Mouse (Mus musculus): ENCODE measurements around the gene Ttc22. TPM values are rescaled to one million over a fixed set of nuclear protein-coding genes. Genes with fewer than 3 reads are reported as not detected.

Gene Ttc22
- polyA plus RNA-seq, 1 experiment from 2014 or later = 0.62 TPM

GRCm38 (mm10) chr4:106618898-106619297 is 3.3 kb upstream of the Ttc22 start:
- Histone ChIP-seq H3K9ac (replicated peaks) (no peak overlapping the region), H3K9me3 (no peaks in the 10 kb centered on the region), H3K4me1 (peaks cover 11% of the 10 kb centered on the region), H3K4me3 (no peak overlapping the region), H3K27ac (replicated peaks) (no peak overlapping the region), H3K36me3 (no peaks in the 10 kb centered on the region), H3K27me3 (peaks cover 26% of the 10 kb centered on the region), H3K4me2 (replicated peaks) (no peak overlapping the region)
- WGBS = 87% methylated on average over 4 of the region's 4 CpGs
- no peak for ATAC-seq (replicated peaks)

- Histone ChIP-seq H3K36me3 (no peaks in the 10 kb centered on the region), H3K4me3 (no peak overlapping the region), H3K9me3 (no peaks in the 10 kb centered on the region), H3K4me1 (peaks cover 11% of the 10 kb centered on the region), H3K27ac (replicated peaks) (no peak overlapping the region), H3K9ac (replicated peaks) (no peak overlapping the region), H3K4me2 (replicated peaks) (no peak overlapping the region), H3K27me3 (peaks cover 31% of the 10 kb centered on the region)
- no peak for ATAC-seq (replicated peaks)
- WGBS = 71% methylated on average over 3 of the region's 3 CpGs
Measured at GRCm38 (mm10) chr4:106621428-106621827, 804 bp upstream of the Ttc22 start.

- H3K9ac ChIP-seq (replicated peaks) = no peak overlapping the region
- 0 out of 2 replicates have a peak, but pooled peaks cover 8% of the 10 kb centered on the region for H3K4me1 ChIP-seq
- no peak overlapping the region for H3K4me3 ChIP-seq
- H3K27ac ChIP-seq (replicated peaks) = no peak overlapping the region
- ATAC-seq (replicated peaks) = no peak
- no peaks in the 10 kb centered on the region for H3K36me3 ChIP-seq
- 42% methylated on average over 28 of the region's 28 CpGs for WGBS
- H3K9me3 ChIP-seq = no peaks in the 10 kb centered on the region
- H3K4me2 ChIP-seq (replicated peaks) = 0 out of 2 replicates have a peak overlapping the region, but pooled peaks have one; percentile 9
- peaks cover 31% of the 10 kb centered on the region for H3K27me3 ChIP-seq
Measured at GRCm38 (mm10) chr4:106622712-106623111, 480 bp downstream of the Ttc22 start.

GRCm38 (mm10) chr4:106624271-106624670 is 2.0 kb downstream of the Ttc22 start:
- Histone ChIP-seq H3K9me3 (no peaks in the 10 kb centered on the region), H3K36me3 (no peaks in the 10 kb centered on the region), H3K9ac (replicated peaks) (no peak overlapping the region), H3K27me3 (peaks cover 31% of the 10 kb centered on the region), H3K27ac (replicated peaks) (no peak overlapping the region), H3K4me1 (0 out of 2 replicates have a peak, but pooled peaks cover 12% of the 10 kb centered on the region), H3K4me3 (no peak overlapping the region), H3K4me2 (replicated peaks) (no peak overlapping the region)
- 91% methylated on average over 10 of the region's 10 CpGs for WGBS
- ATAC-seq (replicated peaks) = no peak

GRCm38 (mm10) chr4:106627809-106628208 is 5.6 kb downstream of the Ttc22 start:
- peaks cover 17% of the 10 kb centered on the region for H3K27me3 ChIP-seq
- H3K36me3 ChIP-seq = no peaks in the 10 kb centered on the region
- no peak for ATAC-seq (replicated peaks)
- H3K4me3 ChIP-seq = no peak overlapping the region
- H3K4me1 ChIP-seq = peaks cover 16% of the 10 kb centered on the region
- 74% methylated on average over 5 of the region's 5 CpGs for WGBS
- H3K27ac ChIP-seq (replicated peaks) = no peak overlapping the region
- no peak overlapping the region for H3K9ac ChIP-seq (replicated peaks)
- no peak overlapping the region for H3K4me2 ChIP-seq (replicated peaks)
- H3K9me3 ChIP-seq = no peaks in the 10 kb centered on the region

GRCm38 (mm10) chr4:106628650-106629360 is 6.6 kb downstream of the Ttc22 start:
- Histone ChIP-seq H3K27me3 (peaks cover 7% of the 10 kb centered on the region; the same call in 1 of the 2 replicates), H3K4me3 (no peak overlapping the region), H3K27ac (replicated peaks) (no peak overlapping the region), H3K9me3 (no peaks in the 10 kb centered on the region), H3K36me3 (no peaks in the 10 kb centered on the region), H3K4me1 (peaks cover 25% of the 10 kb centered on the region), H3K4me2 (replicated peaks) (no peak overlapping the region), H3K9ac (replicated peaks) (no peak overlapping the region)
- 68% methylated on average over 9 of the region's 9 CpGs for WGBS
- no peak for ATAC-seq (replicated peaks)

- Histone ChIP-seq H3K4me3 (no peak overlapping the region), H3K27me3 (peaks cover under 1% of the 10 kb centered on the region; the same call in 1 of the 2 replicates), H3K36me3 (no peaks in the 10 kb centered on the region), H3K9ac (replicated peaks) (no peak overlapping the region), H3K27ac (replicated peaks) (no peak overlapping the region), H3K9me3 (no peaks in the 10 kb centered on the region), H3K4me2 (replicated peaks) (no peak overlapping the region), H3K4me1 (peaks cover 31% of the 10 kb centered on the region)
- no peak for ATAC-seq (replicated peaks)
- WGBS = 77% methylated on average over 5 of the region's 5 CpGs
Measured at GRCm38 (mm10) chr4:106629374-106629773, 7.1 kb downstream of the Ttc22 start.

- Histone ChIP-seq H3K4me3 (no peak overlapping the region), H3K4me1 (peaks cover 31% of the 10 kb centered on the region), H3K27ac (replicated peaks) (peak overlapping the region; percentile 91), H3K4me2 (replicated peaks) (peak overlapping the region; percentile 22; the same call in 1 of the 2 replicates), H3K36me3 (no peaks in the 10 kb centered on the region), H3K9ac (replicated peaks) (peak overlapping the region; percentile 16), H3K27me3 (no peaks in the 10 kb centered on the region), H3K9me3 (no peaks in the 10 kb centered on the region)
- peak; percentile 89 for ATAC-seq (replicated peaks)
- 21% methylated on average over 14 of the region's 14 CpGs for WGBS
Measured at GRCm38 (mm10) chr4:106630333-106631220, 8.3 kb downstream of the Ttc22 start.

GRCm38 (mm10) chr4:106632313-106632712 is 10.1 kb downstream of the Ttc22 start:
- Histone ChIP-seq H3K36me3 (no peaks in the 10 kb centered on the region), H3K4me2 (replicated peaks) (no peak overlapping the region), H3K27me3 (no peaks in the 10 kb centered on the region), H3K4me1 (peaks cover 31% of the 10 kb centered on the region), H3K27ac (replicated peaks) (no peak overlapping the region), H3K9me3 (no peaks in the 10 kb centered on the region), H3K4me3 (no peak overlapping the region), H3K9ac (replicated peaks) (no peak overlapping the region)
- no peak for ATAC-seq (replicated peaks)
- WGBS = 42% methylated on average over 2 of the region's 3 CpGs

- peaks cover 26% of the 10 kb centered on the region for H3K4me1 ChIP-seq
- WGBS = 33% methylated on average over 8 of the region's 8 CpGs
- no peaks in the 10 kb centered on the region for H3K27me3 ChIP-seq
- H3K4me2 ChIP-seq (replicated peaks) = no peak overlapping the region
- no peaks in the 10 kb centered on the region for H3K36me3 ChIP-seq
- H3K27ac ChIP-seq (replicated peaks) = peak overlapping the region; percentile 31; the same call in 1 of the 2 replicates
- no peaks in the 10 kb centered on the region for H3K9me3 ChIP-seq
- no peak for ATAC-seq (replicated peaks)
- no peak overlapping the region for H3K9ac ChIP-seq (replicated peaks)
- no peak overlapping the region for H3K4me3 ChIP-seq
Measured at GRCm38 (mm10) chr4:106633281-106634085, 11.3 kb downstream of the Ttc22 start.

GRCm38 (mm10) chr4:106634086-106634479 is 11.9 kb downstream of the Ttc22 start:
- WGBS = 42% methylated on average over 9 of the region's 9 CpGs
- Histone ChIP-seq H3K4me1 (peaks cover 26% of the 10 kb centered on the region), H3K27ac (replicated peaks) (0 out of 2 replicates have a peak overlapping the region, but pooled peaks have one; percentile 31), H3K9me3 (no peaks in the 10 kb centered on the region), H3K27me3 (no peaks in the 10 kb centered on the region), H3K36me3 (no peaks in the 10 kb centered on the region), H3K9ac (replicated peaks) (no peak overlapping the region), H3K4me3 (no peak overlapping the region), H3K4me2 (replicated peaks) (no peak overlapping the region)
- ATAC-seq (replicated peaks) = no peak
